Mouse (Mus musculus) lung, embryonic 14.5 days (tissue): ENCODE data around the gene Tbx3. TPM values are rescaled to one million over a fixed set of nuclear protein-coding genes. Genes with fewer than 3 reads are reported as not detected.
A peak's percentile ranks its signal among the peaks of the same experiment; 100 is the strongest.

Source experiments
- ATAC-seq: fragments of 200-750 bp; cut with Nextera tagmentation; 2 replicates; pipeline ENCODE4 v1.8.0; 2017; ENCODE audit warnings: mild to moderate bottlenecking, moderate TSS enrichment, moderate library complexity; ENCODE audit not compliant: insufficient read depth
- DNase-seq: peaks from one replicate; pipeline ENCODE4 v3.0.0-alpha.2; 2015
- H3K27ac ChIP-seq: fragments of 300-500 bp; sonication (generic); 2 replicates; pipeline ENCODE4 v1.5.1; 2014; ENCODE audit warnings: low read depth, mild to moderate bottlenecking, moderate library complexity
- H3K27me3 ChIP-seq: fragments of 300-500 bp; sonication (generic); 2 replicates; pipeline ENCODE4 v1.6.1; 2014; ENCODE audit warnings: low read length, control low read depth; ENCODE audit not compliant: insufficient read depth
- H3K36me3 ChIP-seq: fragments of 300-500 bp; sonication (generic); 2 replicates; pipeline ENCODE4 v1.6.1; 2014; ENCODE audit warnings: control low read depth; ENCODE audit not compliant: insufficient read depth
- H3K4me1 ChIP-seq: fragments of 300-500 bp; sonication (generic); 2 replicates; pipeline ENCODE4 v1.6.1; 2014; ENCODE audit warnings: antibody characterized with exemption, control low read depth; ENCODE audit not compliant: insufficient read depth
- H3K4me2 ChIP-seq: fragments of 300-500 bp; sonication (generic); 2 replicates; pipeline ENCODE4 v1.6.1; 2014; ENCODE audit warnings: mild to moderate bottlenecking
- H3K4me3 ChIP-seq: fragments of 300-500 bp; sonication (generic); 2 replicates; pipeline ENCODE4 v1.5.1; 2014; ENCODE audit warnings: low read depth, low read length
- H3K9ac ChIP-seq: fragments of 300-500 bp; sonication (generic); 2 replicates; pipeline ENCODE4 v1.6.1; 2014
- H3K9me3 ChIP-seq: fragments of 300-500 bp; sonication (generic); 2 replicates; pipeline ENCODE4 v1.6.1; 2016; ENCODE audit warnings: low read depth, low read length, control low read depth
- CTCF ChIP-seq: IDR thresholded peaks from 2 replicates; pipeline ENCODE4 v1.5.1; 2016; ENCODE audit warnings: antibody characterized with exemption, low read depth
- WGBS: fragments of 180-500 bp; shearing (Covaris S2); extraction: QIAGEN DNeasy Blood & Tissue Kit; methylation state at CpG from one replicate; pipeline ENCODE4 v1.1.7; 2014; 5-methylcytosine and 5-hydroxymethylcytosine counted together
- polyA plus RNA-seq: library from polyadenylated mRNA; unstranded; fragments of >200 nt; fragmentation: Nextera tagmentation; extraction: Ambion mirVana; gene quantifications from 2 replicates; pipeline ENCODE4 v1.2.1, GENCODE M21; 2014

Gene Tbx3
- polyA plus RNA-seq, 1 experiment from 2014 or later, result 82.1 TPM

GRCm38 (mm10) chr5:119660526-119661410 is 9.7 kb upstream of the Tbx3 start:
- H3K4me2 ChIP-seq, result 0 out of 2 replicates have a peak overlapping the region, but pooled peaks have one; percentile 27
- no peak for ATAC-seq
- no peak overlapping the region for H3K27ac ChIP-seq
- peak; percentile 42 for DNase-seq
- WGBS, result 14% methylated on average over 25 of the region's 25 CpGs
- H3K27me3 ChIP-seq, result peaks cover 92% of the 10 kb centered on the region
- no peak for TF ChIP-seq CTCF
- H3K4me1 ChIP-seq, result peaks cover 3% of the 10 kb centered on the region
- no peak overlapping the region for H3K9ac ChIP-seq
- H3K4me3 ChIP-seq, result 0 out of 2 replicates have a peak overlapping the region, but pooled peaks have one; percentile 4
- no peaks in the 10 kb centered on the region for H3K36me3 ChIP-seq
- no peaks in the 10 kb centered on the region for H3K9me3 ChIP-seq

DNA sequence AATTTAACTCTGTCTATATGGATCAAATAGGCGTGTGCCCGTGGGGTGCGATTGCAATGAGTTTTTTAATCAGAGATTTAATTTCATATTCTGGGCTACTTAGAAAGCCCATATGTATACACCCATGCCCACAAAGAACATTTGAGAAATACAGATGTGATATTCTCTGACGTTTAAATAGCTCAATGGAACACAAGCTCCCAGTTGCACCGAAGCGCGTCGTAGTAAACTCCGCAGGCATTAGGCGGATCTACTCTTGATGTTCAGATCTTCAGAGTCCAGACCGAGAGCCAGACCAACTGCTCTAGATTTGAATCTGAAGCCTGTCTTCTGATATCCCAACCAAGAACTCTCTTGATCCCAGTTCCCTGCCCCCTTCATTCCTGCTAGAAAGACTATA is 9.0 kb upstream of the Tbx3 start:
- Histone ChIP-seq H3K36me3 (no peaks in the 10 kb centered on the region), H3K9ac (no peak overlapping the region), H3K27ac (no peak overlapping the region), H3K27me3 (peaks cover 88% of the 10 kb centered on the region), H3K9me3 (no peaks in the 10 kb centered on the region), H3K4me3 (no peak overlapping the region), H3K4me2 (0 out of 2 replicates have a peak overlapping the region, but pooled peaks have one; percentile 27), H3K4me1 (peaks cover 7% of the 10 kb centered on the region)
- no peak for TF ChIP-seq CTCF
- 17% methylated on average over 11 of the region's 11 CpGs for WGBS
- ATAC-seq (no peak), DNase-seq (peak; percentile 55)

DNA sequence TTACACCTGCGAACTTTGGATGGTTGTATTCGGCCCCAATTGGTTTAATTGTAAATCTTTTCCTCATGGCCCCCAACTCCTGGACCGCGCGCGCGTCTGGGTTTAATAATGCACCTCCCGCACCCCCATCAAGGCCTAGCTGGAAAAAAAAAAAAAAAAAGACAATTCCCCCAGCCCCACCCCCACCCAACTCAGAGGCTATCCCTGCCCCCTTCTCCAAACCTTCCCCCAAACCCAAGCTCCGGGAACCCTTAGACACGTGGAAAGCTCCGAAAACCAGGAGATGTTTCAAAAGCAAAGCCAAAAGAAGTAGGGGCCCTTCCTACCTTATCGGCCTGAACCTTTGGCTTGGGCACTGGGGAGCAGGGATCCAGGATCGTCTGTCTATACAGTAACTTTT is 8.1 kb upstream of the Tbx3 start:
- Histone ChIP-seq H3K27me3 (peaks cover 85% of the 10 kb centered on the region), H3K36me3 (no peaks in the 10 kb centered on the region), H3K9me3 (no peaks in the 10 kb centered on the region), H3K27ac (no peak overlapping the region), H3K4me1 (peaks cover 13% of the 10 kb centered on the region), H3K9ac (no peak overlapping the region), H3K4me3 (no peak overlapping the region), H3K4me2 (peak overlapping the region; percentile 49; the same call in 1 of the 2 replicates)
- TF ChIP-seq CTCF, result no peak
- no peak for DNase-seq
- WGBS, result 21% methylated on average over 13 of the region's 13 CpGs
- no peak for ATAC-seq

- no peak for TF ChIP-seq CTCF
- peaks cover 14% of the 10 kb centered on the region for H3K4me1 ChIP-seq
- no peak for DNase-seq
- H3K4me2 ChIP-seq, result peak overlapping the region; percentile 49
- no peaks in the 10 kb centered on the region for H3K9me3 ChIP-seq
- no peak overlapping the region for H3K27ac ChIP-seq
- no peak overlapping the region for H3K9ac ChIP-seq
- H3K27me3 ChIP-seq, result peaks cover 83% of the 10 kb centered on the region
- ATAC-seq, result no peak
- H3K36me3 ChIP-seq, result no peaks in the 10 kb centered on the region
- WGBS, result 30% methylated on average over 12 of the region's 12 CpGs
- 0 out of 2 replicates have a peak overlapping the region, but pooled peaks have one; percentile 1 for H3K4me3 ChIP-seq
These were observed 7.7 kb upstream of the Tbx3 start for GRCm38 (mm10) chr5:119662731-119663130.

- no peak for TF ChIP-seq CTCF
- Histone ChIP-seq H3K9ac (no peak overlapping the region), H3K4me1 (peaks cover 17% of the 10 kb centered on the region), H3K27me3 (peaks cover 82% of the 10 kb centered on the region), H3K36me3 (no peaks in the 10 kb centered on the region), H3K4me2 (peak overlapping the region; percentile 49), H3K4me3 (0 out of 2 replicates have a peak overlapping the region, but pooled peaks have one; percentile 1), H3K9me3 (no peaks in the 10 kb centered on the region), H3K27ac (no peak overlapping the region)
- no peak for ATAC-seq
- WGBS, result 10% methylated on average over 15 of the region's 15 CpGs
- no peak for DNase-seq
These were observed 7.2 kb upstream of the Tbx3 start for GRCm38 (mm10) chr5:119663241-119663640.

DNA sequence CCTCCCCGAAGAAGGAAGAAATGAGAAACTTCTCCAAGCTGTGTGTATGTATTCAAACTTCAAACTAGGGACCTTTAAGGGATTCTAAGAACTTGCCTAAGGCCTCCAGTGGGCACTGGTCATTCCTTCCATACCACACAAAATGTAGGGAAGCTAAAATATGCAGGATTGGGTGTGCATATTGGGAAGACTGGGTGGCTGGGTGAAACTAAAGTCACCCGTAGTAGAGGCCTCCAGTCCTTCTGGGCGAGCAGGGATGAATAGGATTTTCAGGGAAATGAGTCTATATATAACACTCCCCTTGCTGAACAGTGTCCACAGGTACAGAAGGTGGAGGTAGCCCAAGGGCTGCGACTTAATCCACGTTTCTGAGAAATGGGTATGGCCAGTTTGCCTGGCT is 6.7 kb upstream of the Tbx3 start:
- 31% methylated on average over 5 of the region's 5 CpGs for WGBS
- H3K4me3 ChIP-seq, result no peak overlapping the region
- peak overlapping the region; percentile 49 for H3K4me2 ChIP-seq
- peaks cover 22% of the 10 kb centered on the region for H3K4me1 ChIP-seq
- no peaks in the 10 kb centered on the region for H3K9me3 ChIP-seq
- H3K36me3 ChIP-seq, result no peaks in the 10 kb centered on the region
- ATAC-seq (no peak), DNase-seq (no peak)
- TF ChIP-seq CTCF, result no peak
- H3K27ac ChIP-seq, result no peak overlapping the region
- H3K27me3 ChIP-seq, result peaks cover 82% of the 10 kb centered on the region
- 0 out of 2 replicates have a peak overlapping the region, but pooled peaks have one; percentile 11 for H3K9ac ChIP-seq

GRCm38 (mm10) chr5:119665739-119666138 is 4.7 kb upstream of the Tbx3 start:
- WGBS, result 42% methylated on average over 6 of the region's 6 CpGs
- H3K27ac ChIP-seq, result no peak overlapping the region
- DNase-seq (no peak), ATAC-seq (no peak)
- no peaks in the 10 kb centered on the region for H3K9me3 ChIP-seq
- no peak overlapping the region for H3K4me2 ChIP-seq
- peaks cover 23% of the 10 kb centered on the region for H3K4me1 ChIP-seq
- TF ChIP-seq CTCF, result no peak
- H3K27me3 ChIP-seq, result peaks cover 80% of the 10 kb centered on the region
- H3K4me3 ChIP-seq, result no peak overlapping the region
- no peak overlapping the region for H3K9ac ChIP-seq
- H3K36me3 ChIP-seq, result no peaks in the 10 kb centered on the region
